Mouse (Mus musculus): ENCODE results near the gene Ttc7b.

DNA sequence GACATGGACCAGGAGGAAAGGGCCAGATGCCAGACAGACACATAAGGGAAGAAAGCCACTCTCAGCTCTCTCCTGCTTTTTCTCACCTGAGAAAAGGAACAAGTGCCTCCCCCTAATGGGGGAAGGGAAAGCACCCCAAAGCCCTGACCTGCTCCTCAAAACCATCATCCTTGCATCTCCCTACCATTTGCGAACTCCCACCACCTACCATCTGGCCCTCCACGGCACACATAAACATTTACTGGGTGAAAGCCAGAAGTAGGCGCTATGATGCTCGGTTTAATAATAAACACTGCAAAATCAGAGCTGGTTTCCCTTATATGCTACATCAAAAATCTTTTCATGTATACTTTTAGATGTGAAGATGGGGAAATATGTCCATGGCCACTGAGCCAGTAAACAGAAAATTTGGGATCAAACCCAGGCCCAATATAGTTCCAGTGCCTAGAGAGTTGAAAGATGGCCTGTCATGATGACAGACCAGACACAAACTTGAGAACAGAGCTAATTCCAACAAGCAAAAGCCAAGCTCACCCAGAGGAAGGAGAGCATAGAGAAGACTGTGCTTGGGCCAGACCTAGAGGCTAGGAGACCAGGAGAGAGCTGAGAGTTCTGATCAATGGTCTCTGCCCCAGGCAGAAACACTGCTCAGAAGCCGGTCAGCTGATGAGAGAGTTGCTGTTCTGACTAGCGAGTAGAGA, 91.1 kb downstream of the Ttc7b start:
- TF ChIP-seq EP300 (optimal IDR thresholded peaks at IDR 0.05) (no peak), CTCF (IDR thresholded peaks at IDR 0.05; ENCODE audit: low read depth) (no peak)
